Mouse (Mus musculus) gastrocnemius, adult 8-10 months (tissue): ENCODE data around the gene Myl10. TPM values are rescaled to one million over a fixed set of nuclear protein-coding genes. Genes with fewer than 3 reads are reported as not detected.
A peak's percentile ranks its signal among the peaks of the same experiment; 100 is the strongest.
"Not testable (repeated sequence)": the region's sequence is repeated elsewhere in the genome, so short reads cannot be mapped to it uniquely, and the experiment has no call there.

Experiments
- DNase-seq, 2 experiments: peaks; one replicate each; pipeline ENCODE4 v3.0.0; 2022; ENCODE audit warnings: low spot score in 2 of 2
- total RNA-seq, 4 experiments: library from RNA; stranded (reverse); gene quantifications; 2 replicates each; pipeline ENCODE4 v1.2.4; 2022

The Myl10 gene
- total RNA-seq: 1 to 10 TPM in 3 of 4 experiments, under 1 TPM in 1; 0.90 to 2.0 (median 1.4) TPM

DNA sequence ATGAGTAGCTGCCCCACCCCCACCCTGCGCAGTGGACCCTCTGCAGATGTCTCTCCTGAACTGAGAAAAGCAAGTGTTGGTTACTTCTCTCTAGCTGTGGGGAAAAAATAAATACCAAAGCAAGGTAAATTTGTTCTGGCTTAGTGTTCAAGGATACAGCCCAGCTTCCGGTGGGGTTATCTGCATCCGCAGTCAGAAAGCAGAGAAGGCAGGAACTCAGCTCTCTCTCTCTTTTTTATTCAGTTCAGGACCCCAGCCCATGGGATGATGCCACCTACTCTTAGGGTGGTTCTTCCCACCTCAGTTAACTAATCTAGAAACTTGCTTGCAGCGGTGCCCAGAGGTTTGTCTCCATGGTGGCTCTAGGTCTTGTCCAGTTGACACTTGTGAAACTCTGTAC lies at the start of gene Myl10:
TSS of gene Myl10 (plus strand) at position 363 of the 400 bp plus-strand sequence.
- DNase-seq: no peak

- DNase-seq: no peak
These were observed 46.1 kb upstream of the Myl10 start for GRCm38 (mm10) chr5:136646731-136647328.

- DNase-seq: no peak
These were observed 43.9 kb upstream of the Myl10 start for GRCm38 (mm10) chr5:136649071-136649470.

- DNase-seq: no peak
These were observed 43.3 kb upstream of the Myl10 start for GRCm38 (mm10) chr5:136649655-136650054.

DNA sequence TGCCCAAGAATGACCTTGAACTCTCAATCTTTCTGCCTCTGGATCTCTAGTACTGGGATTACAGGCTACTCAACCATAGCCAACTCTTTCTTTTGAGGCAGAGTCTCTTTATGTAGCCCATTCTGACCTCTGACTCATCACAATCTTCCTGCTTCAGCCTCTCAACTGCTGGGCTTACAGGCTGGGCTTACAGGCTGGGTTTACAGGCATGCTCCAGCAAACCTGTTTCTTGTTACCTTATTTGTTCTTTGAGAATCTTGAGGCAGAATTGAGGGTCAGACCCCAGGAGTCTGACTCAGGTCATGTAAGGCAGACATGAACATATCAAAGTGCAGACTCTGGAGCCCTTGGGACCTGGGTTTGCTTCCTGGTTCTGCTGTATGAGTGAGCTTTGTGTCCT lies 38.5 kb upstream of the Myl10 start:
- DNase-seq: no peak

DNA sequence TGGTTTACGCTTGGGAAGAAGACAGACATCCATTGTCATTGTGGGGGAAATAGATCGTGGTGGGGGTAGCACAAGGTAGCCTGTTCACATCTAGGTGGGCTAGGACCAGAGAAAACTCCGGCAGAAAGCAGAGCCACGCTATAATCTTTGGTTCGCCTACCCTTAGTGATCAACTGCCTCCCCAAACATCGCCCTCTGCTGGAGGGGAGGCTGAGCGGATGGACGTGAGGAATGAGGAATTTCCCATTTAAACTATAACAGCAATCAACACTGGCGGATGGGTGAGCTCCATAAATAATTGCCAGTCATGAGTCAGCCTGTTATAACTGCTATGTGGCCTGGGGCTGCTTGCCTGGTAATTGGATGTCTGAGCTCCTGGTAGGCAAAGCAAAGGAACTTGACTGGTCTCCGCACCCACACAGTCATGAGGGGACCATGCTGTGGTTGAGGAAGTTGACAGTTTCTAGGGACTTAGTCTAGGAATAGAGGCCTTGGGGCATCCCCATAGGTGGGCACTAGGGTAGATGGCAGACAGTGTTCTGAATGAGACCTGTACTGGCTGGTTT lies 36.0 kb upstream of the Myl10 start:
- DNase-seq: no peak

- not testable (repeated sequence) for DNase-seq
These were observed 32.2 kb upstream of the Myl10 start for GRCm38 (mm10) chr5:136660721-136661120.

GRCm38 (mm10) chr5:136662281-136662680 lies 30.7 kb upstream of the Myl10 start:
- no peak for DNase-seq

GRCm38 (mm10) chr5:136662822-136663221 lies 30.1 kb upstream of the Myl10 start:
- DNase-seq: no peak

GRCm38 (mm10) chr5:136664497-136664896 lies 28.4 kb upstream of the Myl10 start:
- peak; percentile 20 to 40 for DNase-seq

GRCm38 (mm10) chr5:136676315-136677030 lies 16.5 kb upstream of the Myl10 start:
- DNase-seq: no peak

GRCm38 (mm10) chr5:136678840-136679348 lies 14.1 kb upstream of the Myl10 start:
- DNase-seq: no peak

- DNase-seq: peak in 1 of 2 experiments; percentile 43
These were observed 6.6 kb upstream of the Myl10 start for GRCm38 (mm10) chr5:136686349-136686748.

- peak; percentile 59 to 78 for DNase-seq
These were observed 5.4 kb upstream of the Myl10 start for GRCm38 (mm10) chr5:136687561-136687960.

GRCm38 (mm10) chr5:136688841-136689240 lies 4.1 kb upstream of the Myl10 start:
- no peak for DNase-seq

DNA sequence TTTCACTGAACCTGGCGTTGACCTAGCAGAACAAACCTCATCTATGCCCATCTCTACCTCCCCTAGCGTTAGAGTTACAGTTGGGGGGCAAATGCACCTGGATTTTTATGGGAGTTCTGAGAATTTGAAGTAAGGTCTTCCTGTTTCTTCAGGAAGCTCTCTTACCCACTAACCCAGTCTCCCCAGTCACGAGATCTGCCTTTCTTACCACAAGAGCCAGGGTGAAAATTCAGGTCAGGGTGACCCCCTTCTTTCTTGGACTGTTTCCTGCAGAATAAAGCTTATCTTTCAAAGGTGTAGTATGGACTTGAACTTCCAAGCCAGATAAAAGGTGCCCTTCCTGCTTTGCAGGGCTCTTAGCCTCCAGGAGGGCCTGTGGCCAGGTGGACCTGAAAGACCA lies 1.8 kb upstream of the Myl10 start:
- DNase-seq: no peak

DNA sequence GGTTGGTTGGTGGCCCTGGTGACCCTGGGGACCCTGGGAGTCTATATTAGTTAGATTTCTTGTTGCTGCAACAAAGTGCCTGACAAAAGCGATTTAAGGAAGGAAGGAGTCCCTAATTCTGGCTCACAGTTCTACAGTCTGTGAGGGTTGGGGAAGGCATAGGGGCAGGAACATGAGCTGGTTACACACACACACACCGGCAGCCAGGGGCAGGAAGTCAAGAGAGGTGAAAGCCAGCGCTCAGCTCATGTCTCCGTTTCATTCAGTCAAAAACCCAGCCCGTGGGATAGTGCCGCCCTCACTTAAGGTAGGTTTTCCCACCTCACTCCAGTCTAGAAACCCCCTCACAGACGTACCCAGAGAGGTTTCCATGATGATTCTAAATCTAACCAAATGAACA lies 472 bp downstream of the Myl10 start:
- no peak for DNase-seq

- DNase-seq: no peak
These were observed 2.0 kb downstream of the Myl10 start for GRCm38 (mm10) chr5:136694976-136695375.

- no peak for DNase-seq
These were observed 3.6 kb downstream of the Myl10 start for GRCm38 (mm10) chr5:136696516-136696915.

GRCm38 (mm10) chr5:136697618-136698017 lies 4.7 kb downstream of the Myl10 start:
- no peak for DNase-seq

DNA sequence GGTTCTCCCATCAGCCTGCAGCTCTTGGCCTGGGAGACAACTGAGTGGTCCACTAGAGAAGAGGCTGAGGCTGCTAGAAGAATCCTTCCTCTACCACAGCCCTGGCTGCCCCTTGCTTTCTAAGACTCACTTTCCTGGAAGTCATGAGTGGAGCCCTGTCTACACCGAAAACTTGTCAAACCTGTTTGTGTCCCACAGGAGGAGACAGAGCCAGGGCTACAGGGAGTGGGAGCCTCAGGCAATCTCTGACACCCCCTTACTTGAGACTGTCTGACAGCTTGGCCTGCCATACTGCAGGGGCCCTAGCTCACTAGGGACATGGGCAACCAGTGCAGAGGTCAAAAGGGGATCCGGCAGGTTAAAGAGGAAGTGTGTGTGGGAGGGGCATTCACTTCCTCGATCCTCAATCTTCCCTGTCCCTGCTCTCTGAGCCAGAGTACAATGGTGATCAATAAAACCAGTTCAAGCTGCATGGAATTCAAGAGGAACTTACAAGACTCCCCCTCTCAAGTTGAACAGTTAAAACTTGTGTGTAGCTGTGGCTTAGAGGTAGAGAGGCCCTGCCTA lies 9.3 kb downstream of the Myl10 start:
- no peak for DNase-seq

DNA sequence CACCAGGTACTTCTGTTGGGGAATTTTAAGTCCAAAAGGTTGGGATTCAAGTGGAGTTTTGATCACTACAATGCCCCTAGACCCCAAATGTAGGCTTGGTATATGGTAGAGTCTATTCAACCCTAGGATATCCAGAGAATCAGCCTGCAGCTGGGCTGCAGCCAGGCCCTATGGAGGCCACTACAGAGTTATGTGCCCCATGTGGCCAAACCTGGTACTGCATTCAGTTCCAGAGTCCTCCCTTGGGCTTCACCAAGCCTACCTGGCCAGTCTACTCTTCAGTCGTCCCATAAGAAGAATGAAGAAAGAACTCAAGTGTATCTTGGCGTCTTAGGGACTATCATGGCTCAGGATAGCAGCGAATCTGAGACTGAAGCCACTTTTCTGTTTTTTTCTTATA lies 10.8 kb downstream of the Myl10 start:
- peak; percentile 40 to 43 for DNase-seq
